Mouse (Mus musculus): ENCODE data around the gene Mup20. TPM values are rescaled to one million over a fixed set of nuclear protein-coding genes. Genes with fewer than 3 reads are reported as not detected.

Gene Mup20
- polyA plus RNA-seq (2014; fragmentation: Illumina TruSeq; extraction: RNeasy Lipid Tissue Mini Kit (QIAGEN cat#74804); ENCODE audit: low read depth, low replicate concordance): 0.71 TPM

GRCm38 (mm10) chr4:62054058-62054457 is at the start of gene Mup20:
TSS of gene Mup20 (minus strand) at chr4:62054158.

GRCm38 (mm10) chr4:62087241-62087640 is 33.3 kb upstream of the Mup20 start, which contains the start of gene Mup3:
TSS of gene Mup3 (minus strand) at chr4:62087342.

Other genes with a start within 250 kb of the Mup20 start
- gene Mup5, start 218.9 kb downstream of the Mup20 start, polyA plus RNA-seq (2014; fragmentation: Illumina TruSeq; extraction: RNeasy Lipid Tissue Mini Kit (QIAGEN cat#74804); ENCODE audit: low read depth, low replicate concordance): not detected
- gene Mup3, start 33.2 kb upstream of the Mup20 start, polyA plus RNA-seq (2014; fragmentation: Illumina TruSeq; extraction: RNeasy Lipid Tissue Mini Kit (QIAGEN cat#74804); ENCODE audit: low read depth, low replicate concordance): 4.0 TPM
- not detected for gene Mup21, start 96.7 kb upstream of the Mup20 start, polyA plus RNA-seq (2014; fragmentation: Illumina TruSeq; extraction: RNeasy Lipid Tissue Mini Kit (QIAGEN cat#74804); ENCODE audit: low read depth, low replicate concordance)
- 2.5 TPM for gene Zfp37, start 176.9 kb upstream of the Mup20 start, polyA plus RNA-seq (2014; fragmentation: Illumina TruSeq; extraction: RNeasy Lipid Tissue Mini Kit (QIAGEN cat#74804); ENCODE audit: low read depth, low replicate concordance)
- gene Slc31a2, start 208.4 kb upstream of the Mup20 start, polyA plus RNA-seq (2014; fragmentation: Illumina TruSeq; extraction: RNeasy Lipid Tissue Mini Kit (QIAGEN cat#74804); ENCODE audit: low read depth, low replicate concordance): 20.6 TPM

Measured in heart, adult 10 weeks (tissue).